Mouse (Mus musculus): ENCODE results near the gene Fpgs. TPM values are rescaled to one million over a fixed set of nuclear protein-coding genes. Genes with fewer than 3 reads are reported as not detected.

Fpgs gene
- polyA plus RNA-seq, 1 experiment = 20.7 TPM

- Histone ChIP-seq H3K36me3 (ENCODE audit: control insufficient read depth, insufficient read depth) (no peaks in the 10 kb centered on the region), H3K79me2 (ENCODE audit: control insufficient read depth, insufficient read depth) (no peaks in the 10 kb centered on the region), H3K27me3 (ENCODE audit: control insufficient read depth, insufficient read depth, insufficient read length) (no peaks in the 10 kb centered on the region), H3K4me3 (no peak overlapping the region), H3K4me2 (ENCODE audit: low read depth) (no peak overlapping the region), H3ac (ENCODE audit: control insufficient read depth, insufficient read length) (no peak overlapping the region)
- TF ChIP-seq POLR2AphosphoS2 (IDR thresholded peaks at IDR 0.05; ENCODE audit: insufficient read length, low read depth) (no peak), POLR2A (IDR thresholded peaks at IDR 0.05; ENCODE audit: insufficient read length, low read depth) (no peak), MAX (IDR thresholded peaks at IDR 0.05; ENCODE audit: low read depth) (no peak), MYOG (IDR thresholded peaks at IDR 0.05; ENCODE audit: control insufficient read depth in 1 of 3, insufficient read depth in 1 of 3, insufficient read length in 2 of 3, low read depth in 2 of 3) (no peak), E2F4 (IDR thresholded peaks at IDR 0.05; ENCODE audit: insufficient read depth) (no peak), MYOD1 (IDR thresholded peaks at IDR 0.05; ENCODE audit: control insufficient read depth in 1 of 3, insufficient read length in 2 of 3, low read depth in 2 of 3) (no peak), REST (IDR thresholded peaks at IDR 0.05; ENCODE audit: insufficient read depth, insufficient read length) (no peak), USF1 (IDR thresholded peaks at IDR 0.05; ENCODE audit: low read depth) (no peak), TCF3 (IDR thresholded peaks at IDR 0.05; ENCODE audit: insufficient read length, low read depth) (no peak), TCF12 (IDR thresholded peaks at IDR 0.05; ENCODE audit: insufficient read depth, poor library complexity, severe bottlenecking) (no peak), CEBPB (IDR thresholded peaks at IDR 0.05; ENCODE audit: insufficient read depth, poor library complexity, severe bottlenecking) (no peak), SRF (IDR thresholded peaks at IDR 0.05; ENCODE audit: control insufficient read depth, insufficient read length, low read depth) (no peak)
These were observed 36.2 kb downstream of the Fpgs start for GRCm38 (mm10) chr2:32667775-32668174.

- Histone ChIP-seq H3K36me3 (ENCODE audit: control insufficient read depth, insufficient read depth) (no peaks in the 10 kb centered on the region), H3K79me2 (ENCODE audit: control insufficient read depth, insufficient read depth) (no peaks in the 10 kb centered on the region), H3K4me2 (ENCODE audit: low read depth) (no peak overlapping the region), H3ac (ENCODE audit: control insufficient read depth, insufficient read length) (no peak overlapping the region), H3K4me3 (no peak overlapping the region), H3K27me3 (ENCODE audit: control insufficient read depth, insufficient read depth, insufficient read length) (no peaks in the 10 kb centered on the region)
- TF ChIP-seq REST (IDR thresholded peaks at IDR 0.05; ENCODE audit: insufficient read depth, insufficient read length) (no peak), TCF3 (IDR thresholded peaks at IDR 0.05; ENCODE audit: insufficient read length, low read depth) (no peak)
These were observed 38.1 kb downstream of the Fpgs start for GRCm38 (mm10) chr2:32665853-32666252.

DNA sequence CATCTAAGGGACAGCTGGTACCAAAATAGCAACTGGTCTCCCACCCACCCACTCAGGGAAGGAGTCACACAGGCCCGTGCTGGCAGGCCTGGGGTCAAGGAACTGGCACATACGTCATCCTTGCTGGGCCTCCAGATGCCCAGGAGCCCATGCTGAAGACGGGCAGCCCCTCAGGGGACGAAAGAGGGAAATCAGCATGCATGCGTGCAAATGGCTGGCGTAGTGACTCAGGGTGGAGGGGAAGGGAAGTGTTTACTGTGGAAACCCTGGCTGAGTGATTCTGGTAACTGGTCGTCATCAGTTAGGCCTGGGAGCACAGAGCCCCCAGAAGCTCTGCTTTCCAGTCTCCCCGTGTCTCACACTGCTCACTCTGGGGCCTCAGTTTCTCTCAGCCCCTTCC, 38.6 kb downstream of the Fpgs start:
- H3ac ChIP-seq (ENCODE audit: control insufficient read depth, insufficient read length) = no peak overlapping the region
- no peaks in the 10 kb centered on the region for H3K79me2 ChIP-seq (ENCODE audit: control insufficient read depth, insufficient read depth)
- TF ChIP-seq TCF3 (IDR thresholded peaks at IDR 0.05; ENCODE audit: insufficient read length, low read depth) (no peak), USF1 (IDR thresholded peaks at IDR 0.05; ENCODE audit: low read depth) (no peak), MAX (IDR thresholded peaks at IDR 0.05; ENCODE audit: low read depth) (no peak), MYOD1 (IDR thresholded peaks at IDR 0.05; ENCODE audit: control insufficient read depth in 1 of 3, insufficient read length in 2 of 3, low read depth in 2 of 3) (no peak), E2F4 (IDR thresholded peaks at IDR 0.05; ENCODE audit: insufficient read depth) (no peak), CEBPB (IDR thresholded peaks at IDR 0.05; ENCODE audit: insufficient read depth, poor library complexity, severe bottlenecking) (no peak), MYOG (IDR thresholded peaks at IDR 0.05; ENCODE audit: control insufficient read depth in 1 of 3, insufficient read depth in 1 of 3, insufficient read length in 2 of 3, low read depth in 2 of 3) (no peak), REST (IDR thresholded peaks at IDR 0.05; ENCODE audit: insufficient read depth, insufficient read length) (no peak), POLR2AphosphoS2 (IDR thresholded peaks at IDR 0.05; ENCODE audit: insufficient read length, low read depth) (no peak), SRF (IDR thresholded peaks at IDR 0.05; ENCODE audit: control insufficient read depth, insufficient read length, low read depth) (no peak), TCF12 (IDR thresholded peaks at IDR 0.05; ENCODE audit: insufficient read depth, poor library complexity, severe bottlenecking) (no peak), POLR2A (IDR thresholded peaks at IDR 0.05; ENCODE audit: insufficient read length, low read depth) (no peak)
- no peaks in the 10 kb centered on the region for H3K27me3 ChIP-seq (ENCODE audit: control insufficient read depth, insufficient read depth, insufficient read length)
- H3K36me3 ChIP-seq (ENCODE audit: control insufficient read depth, insufficient read depth) = no peaks in the 10 kb centered on the region
- H3K4me3 ChIP-seq = no peak overlapping the region
- H3K4me2 ChIP-seq (ENCODE audit: low read depth) = no peak overlapping the region

DNA sequence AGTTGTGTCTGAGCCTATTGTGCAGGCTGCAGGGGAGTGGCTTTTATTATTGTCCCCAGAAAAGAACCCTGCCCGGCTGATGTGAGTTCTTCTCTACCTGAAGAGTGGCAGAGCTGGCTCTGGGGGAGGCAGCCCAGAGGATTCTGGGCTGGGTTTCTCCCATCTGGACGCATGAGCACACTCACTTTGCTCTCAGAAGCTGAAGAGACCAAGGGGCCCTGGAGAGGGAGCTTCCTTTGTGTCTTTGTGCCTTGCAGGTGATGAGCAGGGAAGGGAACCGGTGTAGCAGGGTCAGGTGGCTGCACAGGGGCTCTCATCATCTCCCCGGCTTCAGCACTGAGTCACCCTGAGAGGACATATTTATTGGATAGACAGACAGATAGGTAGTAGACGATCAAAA, 41.7 kb downstream of the Fpgs start:
- Histone ChIP-seq H3K4me2 (ENCODE audit: low read depth) (no peak overlapping the region), H3K79me2 (ENCODE audit: control insufficient read depth, insufficient read depth) (no peaks in the 10 kb centered on the region), H3K4me3 (no peak overlapping the region), H3K27me3 (ENCODE audit: control insufficient read depth, insufficient read depth, insufficient read length) (no peaks in the 10 kb centered on the region), H3ac (ENCODE audit: control insufficient read depth, insufficient read length) (no peak overlapping the region), H3K36me3 (ENCODE audit: control insufficient read depth, insufficient read depth) (no peaks in the 10 kb centered on the region)
- TF ChIP-seq USF1 (IDR thresholded peaks at IDR 0.05; ENCODE audit: low read depth) (no peak), POLR2A (IDR thresholded peaks at IDR 0.05; ENCODE audit: insufficient read length, low read depth) (no peak), MYOG (IDR thresholded peaks at IDR 0.05; ENCODE audit: control insufficient read depth in 1 of 3, insufficient read depth in 1 of 3, insufficient read length in 2 of 3, low read depth in 2 of 3) (no peak), MAX (IDR thresholded peaks at IDR 0.05; ENCODE audit: low read depth) (no peak), TCF12 (IDR thresholded peaks at IDR 0.05; ENCODE audit: insufficient read depth, poor library complexity, severe bottlenecking) (no peak)

- Histone ChIP-seq H3K4me3 (no peak overlapping the region), H3K27me3 (ENCODE audit: control insufficient read depth, insufficient read depth, insufficient read length) (no peaks in the 10 kb centered on the region), H3K79me2 (ENCODE audit: control insufficient read depth, insufficient read depth) (no peaks in the 10 kb centered on the region), H3ac (ENCODE audit: control insufficient read depth, insufficient read length) (no peak overlapping the region), H3K36me3 (ENCODE audit: control insufficient read depth, insufficient read depth) (no peaks in the 10 kb centered on the region), H3K4me2 (ENCODE audit: low read depth) (no peak overlapping the region)
- no peak for TF ChIP-seq TCF3 (IDR thresholded peaks at IDR 0.05; ENCODE audit: insufficient read length, low read depth)
These were observed 42.3 kb downstream of the Fpgs start for GRCm38 (mm10) chr2:32661509-32662107.
